Mouse (Mus musculus) G1E (cell line): Measurements from ENCODE around the gene Camta1.

ENCODE experiments used
- CTCF ChIP-seq: IDR thresholded peaks from 2 replicates; pipeline ENCODE4 v1.5.1; 2012; ENCODE audit warnings: low read depth, low read length, inconsistent platforms, mixed read lengths
- GATA2 ChIP-seq: IDR thresholded peaks from 2 replicates; pipeline ENCODE4 v1.6.1; 2012; ENCODE audit warnings: low read depth, low read length, inconsistent platforms, borderline replicate concordance
- TAL1 ChIP-seq: conservative IDR thresholded peaks from 2 replicates; pipeline ENCODE4 v1.6.1; 2012; ENCODE audit warnings: low read depth, low read length, inconsistent platforms, mixed read lengths

DNA sequence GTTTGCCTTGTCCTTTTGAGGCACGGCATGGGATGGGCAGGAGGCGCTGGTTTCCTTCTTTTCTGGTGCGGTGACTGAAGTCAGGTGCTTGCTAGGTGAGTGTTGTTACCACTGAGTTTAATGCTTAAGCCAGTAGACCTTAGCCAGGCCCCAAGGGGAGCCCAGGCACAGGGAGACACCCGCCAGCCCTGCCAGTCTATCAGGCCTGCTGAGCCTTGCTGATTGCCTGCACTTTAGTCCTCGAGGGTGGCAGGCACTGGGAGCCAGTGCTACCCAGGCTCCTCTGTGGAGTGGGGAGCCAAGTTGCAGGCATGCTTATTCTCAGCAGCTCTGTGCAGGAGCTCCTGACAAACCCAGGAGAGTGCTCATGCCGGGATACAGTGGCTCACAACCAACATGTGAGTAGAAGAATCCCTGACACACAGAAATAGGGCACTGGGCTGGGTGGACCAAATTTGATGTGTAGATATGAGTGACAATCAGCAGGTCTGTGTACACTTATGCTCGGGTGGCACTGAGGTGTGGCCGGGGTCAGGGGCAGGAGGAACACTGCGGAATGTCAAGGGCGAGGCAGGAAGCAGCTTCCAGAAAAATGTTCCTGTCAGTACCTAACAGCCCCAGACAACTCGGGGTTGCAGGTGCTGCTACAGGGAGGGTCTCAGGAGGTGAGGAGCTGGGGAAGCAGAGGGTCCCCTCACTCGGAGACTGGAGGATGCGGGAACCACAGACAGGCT is 638.2 kb downstream of the Camta1 start:
- TF ChIP-seq CTCF, result no peak
- TF ChIP-seq TAL1, result no peak
- TF ChIP-seq GATA2, result no peak
